Mouse (Mus musculus) C2C12 (cell line): ENCODE measurements around the gene C3. TPM values are rescaled to one million over a fixed set of nuclear protein-coding genes. Genes with fewer than 3 reads are reported as not detected.

Experiments used
- H3K27me3 ChIP-seq: one replicate; pipeline ENCODE4 v1.6.1; 2011; ENCODE audit not compliant: control insufficient read depth, insufficient read depth, insufficient read length
- H3K36me3 ChIP-seq: one replicate; pipeline ENCODE4 v1.6.1; 2011; ENCODE audit not compliant: control insufficient read depth, insufficient read depth
- H3K4me3 ChIP-seq: one replicate; pipeline ENCODE4 v1.5.1; 2011; ENCODE audit warnings: mild to moderate bottlenecking, control low read depth; ENCODE audit not compliant: poor library complexity, insufficient read depth, severe bottlenecking
- H3K79me2 ChIP-seq: one replicate; pipeline ENCODE4 v1.6.1; 2011; ENCODE audit not compliant: control insufficient read depth, insufficient read depth
- H3K79me3 ChIP-seq: one replicate; pipeline ENCODE4 v1.6.1; 2011; ENCODE audit warnings: low read depth, control low read depth
- H3ac ChIP-seq: one replicate; pipeline ENCODE3; 2011; ENCODE audit warnings: low read depth; ENCODE audit not compliant: control insufficient read depth, insufficient read length
- CEBPB ChIP-seq: IDR thresholded peaks from one replicate; pipeline ENCODE4 v1.6.1; 2011; ENCODE audit warnings: low read depth, mild to moderate bottlenecking, control low read depth, moderate library complexity
- CTCF ChIP-seq: IDR thresholded peaks from one replicate; pipeline ENCODE4 v1.5.1; 2011; ENCODE audit not compliant: control insufficient read depth, insufficient read depth, insufficient read length
- FOSL1 ChIP-seq: IDR thresholded peaks from one replicate; pipeline ENCODE4 v1.8.0; 2011; ENCODE audit warnings: mild to moderate bottlenecking, low read length; ENCODE audit not compliant: poor library complexity, insufficient read depth, severe bottlenecking
- MAX ChIP-seq: IDR thresholded peaks from one replicate; pipeline ENCODE4 v1.6.1; 2011; ENCODE audit warnings: mild to moderate bottlenecking, control low read depth
- MYOD1 ChIP-seq: IDR thresholded peaks from one replicate; pipeline ENCODE4 v1.6.1; 2011; ENCODE audit warnings: low read depth; ENCODE audit not compliant: control insufficient read depth, insufficient read length
- MYOG ChIP-seq: IDR thresholded peaks from one replicate; pipeline ENCODE4 v1.6.1; 2011; ENCODE audit not compliant: control insufficient read depth, insufficient read length; ENCODE audit errors: extremely low read depth
- USF1 ChIP-seq: IDR thresholded peaks from one replicate; pipeline ENCODE4 v1.6.1; 2011; ENCODE audit warnings: low read depth, mild to moderate bottlenecking, control low read depth, moderate library complexity
- long read RNA-seq, 2 experiments: library from polyadenylated mRNA; unstranded; transcript quantifications; one replicate each; pipeline ENCODE4 v2.0.0; 2019 to 2020
- polyA plus RNA-seq: library from polyadenylated mRNA; unstranded; fragments of >200 nt; fragmentation: generic; extraction: Trizol; gene quantifications from one replicate; pipeline ENCODE4 v1.2.1, GENCODE M21; 2012; ENCODE audit warnings: missing spikeins

C3 gene
- polyA plus RNA-seq = 0.01 TPM
- long read RNA-seq, experiment 1 = 0 reads
- long read RNA-seq, experiment 2 = 0 reads

- Histone ChIP-seq H3K27me3 (peaks cover 39% of the 10 kb centered on the region), H3K36me3 (no peaks in the 10 kb centered on the region), H3K4me3 (no peak within 1 kb of the TSS), H3K79me2 (no peaks in the 10 kb centered on the region), H3K79me3 (no peaks in the 10 kb centered on the region), H3ac (no peak within 1 kb of the TSS)
- TF ChIP-seq CEBPB (peak; percentile 35), FOSL1 (no peak)
Measured at GRCm38 (mm10) chr17:57228014-57228413, at the start of gene C3. TSS of gene C3 (minus strand) at chr17:57228136.

- H3K4me3 ChIP-seq = peak overlapping the region; percentile 56
- TF ChIP-seq CEBPB (no peak), FOSL1 (no peak), CTCF (peak; percentile 77)
- H3ac ChIP-seq = peak overlapping the region; percentile 2
- no peaks in the 10 kb centered on the region for H3K79me3 ChIP-seq
- H3K27me3 ChIP-seq = peaks cover 30% of the 10 kb centered on the region
- H3K79me2 ChIP-seq = no peaks in the 10 kb centered on the region
- no peaks in the 10 kb centered on the region for H3K36me3 ChIP-seq
Measured at GRCm38 (mm10) chr17:57276634-57277121, 48.7 kb upstream of the C3 start.

GRCm38 (mm10) chr17:57275997-57276351 is 48.0 kb upstream of the C3 start:
- H3K79me2 ChIP-seq = no peaks in the 10 kb centered on the region
- no peak for TF ChIP-seq MYOG
- no peak for TF ChIP-seq CTCF
- no peak for TF ChIP-seq MAX
- no peak for TF ChIP-seq MYOD1
- no peak for TF ChIP-seq USF1
- TF ChIP-seq FOSL1 = no peak
- TF ChIP-seq CEBPB = no peak
- no peaks in the 10 kb centered on the region for H3K79me3 ChIP-seq
- H3K36me3 ChIP-seq = no peaks in the 10 kb centered on the region
- peaks cover 24% of the 10 kb centered on the region for H3K27me3 ChIP-seq
- H3K4me3 ChIP-seq = peak overlapping the region; percentile 56
- H3ac ChIP-seq = peak overlapping the region; percentile 22

GRCm38 (mm10) chr17:57275111-57275996 is 47.4 kb upstream of the C3 start:
- H3K27me3 ChIP-seq = peaks cover 22% of the 10 kb centered on the region
- peak overlapping the region; percentile 56 for H3K4me3 ChIP-seq
- H3K79me2 ChIP-seq = no peaks in the 10 kb centered on the region
- TF ChIP-seq FOSL1 (no peak), MYOD1 (no peak), MYOG (no peak), CEBPB (no peak), CTCF (no peak), MAX (no peak)
- no peaks in the 10 kb centered on the region for H3K36me3 ChIP-seq
- H3ac ChIP-seq = peak overlapping the region; percentile 80
- no peaks in the 10 kb centered on the region for H3K79me3 ChIP-seq

- Histone ChIP-seq H3K27me3 (peaks cover 16% of the 10 kb centered on the region), H3K36me3 (no peaks in the 10 kb centered on the region), H3K79me3 (no peaks in the 10 kb centered on the region), H3K4me3 (peak overlapping the region; percentile 56), H3K79me2 (no peaks in the 10 kb centered on the region), H3ac (peak overlapping the region; percentile 8)
- no peak for TF ChIP-seq CEBPB
- TF ChIP-seq CTCF = no peak
- TF ChIP-seq MAX = no peak
- TF ChIP-seq FOSL1 = no peak
Measured at GRCm38 (mm10) chr17:57274686-57275085, 46.8 kb upstream of the C3 start.

GRCm38 (mm10) chr17:57273846-57274245 is 45.9 kb upstream of the C3 start:
- TF ChIP-seq CEBPB (no peak), MYOG (no peak), USF1 (no peak), MAX (no peak), CTCF (no peak), MYOD1 (no peak)
- H3K79me3 ChIP-seq = no peaks in the 10 kb centered on the region
- H3K79me2 ChIP-seq = no peaks in the 10 kb centered on the region
- no peaks in the 10 kb centered on the region for H3K36me3 ChIP-seq
- H3ac ChIP-seq = no peak overlapping the region
- H3K27me3 ChIP-seq = peaks cover 7% of the 10 kb centered on the region
- H3K4me3 ChIP-seq = no peak overlapping the region
